Mouse (Mus musculus) intestine, postnatal 0 days (tissue): ENCODE measurements at regions not wholly inside any gene's neighbourhood (a gene's known extent, or its start where the extent isn't known, plus 50 kb on each side); places are given as distances from the start of the nearest gene placed in this dataset.
A peak's percentile ranks its signal among the peaks of the same experiment; 100 is the strongest.

Experiments
- ATAC-seq: fragments of 200-750 bp; cut with Nextera tagmentation; 2 replicates; pipeline ENCODE4 v1.8.0; 2017; ENCODE audit warnings: mild to moderate bottlenecking, moderate TSS enrichment, moderate library complexity
- H3K27ac ChIP-seq: fragments of 300-500 bp; sonication (generic); 2 replicates; pipeline ENCODE4 v1.5.1; 2014; ENCODE audit warnings: mild to moderate bottlenecking, low read depth, low read length, moderate library complexity
- H3K27me3 ChIP-seq: fragments of 300-500 bp; sonication (generic); replicated peaks from 2 replicates; pipeline ENCODE4 v1.6.1; 2014; ENCODE audit warnings: low read length, mixed read lengths; ENCODE audit not compliant: control insufficient read depth, insufficient read depth
- H3K36me3 ChIP-seq: fragments of 300-500 bp; sonication (generic); 2 replicates; pipeline ENCODE4 v1.6.1; 2014; ENCODE audit warnings: mild to moderate bottlenecking, moderate library complexity; ENCODE audit not compliant: control insufficient read depth, insufficient read depth
- H3K4me1 ChIP-seq: fragments of 300-500 bp; sonication (generic); replicated peaks from 2 replicates; pipeline ENCODE4 v1.6.1; 2014; ENCODE audit warnings: antibody characterized with exemption, low read length, mixed read lengths; ENCODE audit not compliant: control insufficient read depth, insufficient read depth
- H3K4me2 ChIP-seq: fragments of 300-500 bp; sonication (generic); replicated peaks from 2 replicates; pipeline ENCODE4 v1.6.1; 2014; ENCODE audit warnings: low read depth, mild to moderate bottlenecking, moderate library complexity
- H3K4me3 ChIP-seq: fragments of 300-500 bp; sonication (generic); 2 replicates; pipeline ENCODE4 v1.5.1; 2014; ENCODE audit warnings: low read depth, low read length
- H3K9ac ChIP-seq: fragments of 300-500 bp; sonication (generic); 2 replicates; pipeline ENCODE4 v1.6.1; 2014; ENCODE audit warnings: mild to moderate bottlenecking, low read depth, low read length
- H3K9me3 ChIP-seq: fragments of 300-500 bp; sonication (generic); 2 replicates; pipeline ENCODE4 v1.6.1; 2016; ENCODE audit warnings: mixed run types; ENCODE audit not compliant: control insufficient read depth
- CTCF ChIP-seq: sonication (generic); IDR thresholded peaks from 2 replicates; pipeline ENCODE4 v1.5.1; 2016; ENCODE audit warnings: low read depth, mild to moderate bottlenecking, control low read depth, antibody characterized with exemption, moderate library complexity
- WGBS: fragments of 180-500 bp; shearing (Covaris S2); extraction: QIAGEN DNeasy Blood & Tissue Kit; methylation state at CpG from one replicate; pipeline ENCODE4 v1.1.7; 2014; 5-methylcytosine and 5-hydroxymethylcytosine counted together

DNA sequence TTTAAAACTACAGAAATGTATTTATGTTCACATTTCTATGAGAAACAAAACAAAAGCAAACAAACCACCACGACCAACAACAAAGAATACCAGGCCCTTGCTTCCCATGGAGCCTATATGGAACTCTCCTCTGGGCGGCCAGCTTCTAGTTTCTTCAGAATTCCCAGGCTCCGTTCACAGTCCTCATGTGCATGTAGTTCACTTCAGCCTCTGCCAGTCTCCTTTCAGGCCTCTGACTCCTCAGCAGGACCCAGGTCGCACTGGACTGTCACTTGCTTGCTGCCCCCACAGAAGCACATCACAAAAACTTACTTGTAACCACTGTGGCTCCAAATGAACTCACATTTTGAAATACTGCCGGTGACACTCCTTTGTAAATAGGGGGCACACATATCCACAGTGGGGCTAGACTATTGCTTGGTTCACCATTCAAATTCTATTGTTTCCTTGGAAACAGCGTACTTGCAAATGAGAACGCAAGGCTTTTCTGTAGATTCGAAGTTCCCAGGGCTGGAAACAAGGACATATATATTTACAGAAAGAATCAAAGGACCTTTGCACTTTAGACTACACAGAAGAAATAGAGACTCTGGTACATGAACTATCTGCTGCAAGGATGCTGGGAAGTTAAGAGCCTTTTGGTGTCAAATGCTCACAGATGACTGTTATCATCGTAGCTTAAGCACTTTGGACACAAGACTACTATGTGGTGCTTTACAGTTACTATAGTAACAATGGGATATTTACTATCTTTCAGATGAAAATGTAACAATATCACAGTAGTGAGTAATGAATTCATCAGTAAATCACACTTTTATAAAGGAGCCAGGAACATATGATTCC lies 186.4 kb upstream of the Emcn start:
- WGBS, result 84% methylated on average over 9 of the region's 9 CpGs
- no peak overlapping the region for H3K27ac ChIP-seq
- TF ChIP-seq CTCF, result no peak
- no peak overlapping the region for H3K4me3 ChIP-seq
- H3K27me3 ChIP-seq, result no peaks in the 10 kb centered on the region
- no peaks in the 10 kb centered on the region for H3K9me3 ChIP-seq
- no peak overlapping the region for H3K9ac ChIP-seq
- H3K4me2 ChIP-seq, result no peak overlapping the region
- no peaks in the 10 kb centered on the region for H3K4me1 ChIP-seq
- no peak for ATAC-seq
- no peaks in the 10 kb centered on the region for H3K36me3 ChIP-seq

DNA sequence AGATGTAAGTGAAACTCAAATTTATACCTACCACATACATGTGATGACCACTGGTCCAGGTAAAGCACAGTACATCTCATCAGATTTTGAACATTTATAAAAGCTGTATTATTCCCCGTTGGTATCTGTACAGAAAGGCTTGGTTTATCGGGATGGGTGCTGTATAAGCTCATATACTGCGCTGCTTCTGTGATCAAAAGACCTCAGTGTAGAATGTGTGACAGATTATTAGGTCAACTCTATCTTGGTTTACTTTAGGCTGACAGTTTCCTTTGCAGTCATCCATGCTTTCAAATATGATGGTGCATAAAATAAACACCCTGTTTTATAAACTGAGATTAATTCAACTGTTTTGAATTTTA lies 185.8 kb upstream of the Emcn start:
- H3K9me3 ChIP-seq, result no peaks in the 10 kb centered on the region
- no peak for TF ChIP-seq CTCF
- WGBS, result 71% methylated on average over 3 of the region's 3 CpGs
- H3K4me3 ChIP-seq, result no peak overlapping the region
- no peaks in the 10 kb centered on the region for H3K27me3 ChIP-seq
- H3K4me2 ChIP-seq, result no peak overlapping the region
- ATAC-seq, result no peak
- H3K36me3 ChIP-seq, result no peaks in the 10 kb centered on the region
- H3K27ac ChIP-seq, result no peak overlapping the region
- H3K9ac ChIP-seq, result no peak overlapping the region
- no peaks in the 10 kb centered on the region for H3K4me1 ChIP-seq

DNA sequence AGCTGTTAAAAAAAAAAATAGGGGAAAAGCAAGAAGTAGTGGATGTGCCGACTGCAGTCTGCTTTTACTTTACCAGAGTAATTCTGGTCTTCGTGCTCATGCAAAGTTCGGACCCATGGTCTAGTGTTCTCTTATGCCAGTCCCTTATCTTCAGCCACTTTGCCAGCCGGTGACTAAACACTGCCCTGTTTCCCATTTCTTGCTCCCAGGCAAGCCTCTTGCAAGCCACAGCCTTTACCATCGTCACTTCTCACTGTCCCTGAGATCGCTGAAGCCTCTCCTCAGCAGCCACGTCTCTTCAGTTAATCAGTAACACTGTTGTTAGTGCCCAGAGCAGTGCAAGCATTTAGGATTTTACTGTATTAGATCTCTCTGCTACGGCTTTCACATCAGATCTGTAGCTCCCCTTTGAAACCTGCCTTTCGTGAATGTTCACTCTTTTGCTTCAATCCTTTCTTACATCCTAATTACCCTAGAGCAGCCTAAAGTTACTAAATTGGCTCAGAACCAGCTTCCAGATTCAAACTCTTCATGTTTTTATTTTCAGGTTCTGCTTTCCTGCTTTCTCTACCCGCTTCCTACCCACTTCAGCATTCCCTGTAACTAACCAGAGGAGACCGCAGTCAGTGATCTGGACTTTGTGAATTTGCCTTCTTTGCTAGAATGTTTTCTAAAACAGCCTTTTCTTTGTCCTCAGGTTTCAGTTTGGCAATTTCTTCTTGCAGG lies 184.5 kb upstream of the Emcn start:
- WGBS, result 46% methylated on average over 11 of the region's 11 CpGs
- no peak for ATAC-seq
- H3K4me2 ChIP-seq, result peak overlapping the region; percentile 53

GRCm38 (mm10) chr3:137189035-137189434 lies 151.8 kb upstream of the Emcn start:
- Histone ChIP-seq H3K27me3 (no peaks in the 10 kb centered on the region), H3K36me3 (no peaks in the 10 kb centered on the region), H3K9me3 (no peaks in the 10 kb centered on the region), H3K9ac (no peak overlapping the region), H3K4me2 (no peak overlapping the region), H3K27ac (no peak overlapping the region), H3K4me3 (no peak overlapping the region), H3K4me1 (no peaks in the 10 kb centered on the region)
- 91% methylated on average over 1 of the region's 1 CpGs for WGBS
- TF ChIP-seq CTCF, result no peak
- no peak for ATAC-seq

More for the DNA sequence above, 184.5 kb upstream of the Emcn start:
- Histone ChIP-seq H3K9me3 (no peaks in the 10 kb centered on the region), H3K27me3 (no peaks in the 10 kb centered on the region), H3K4me3 (no peak overlapping the region), H3K36me3 (no peaks in the 10 kb centered on the region), H3K4me1 (no peaks in the 10 kb centered on the region), H3K9ac (no peak overlapping the region), H3K27ac (no peak overlapping the region)
- TF ChIP-seq CTCF, result no peak

- Histone ChIP-seq H3K4me1 (no peaks in the 10 kb centered on the region), H3K4me2 (no peak overlapping the region), H3K27ac (no peak overlapping the region), H3K4me3 (no peak overlapping the region), H3K9me3 (no peaks in the 10 kb centered on the region), H3K27me3 (no peaks in the 10 kb centered on the region), H3K36me3 (no peaks in the 10 kb centered on the region), H3K9ac (no peak overlapping the region)
- TF ChIP-seq CTCF, result no peak
- ATAC-seq, result no peak
- 72% methylated on average over 5 of the region's 5 CpGs for WGBS
Measured at GRCm38 (mm10) chr3:137190489-137190888, 150.4 kb upstream of the Emcn start.

- Histone ChIP-seq H3K27ac (no peak overlapping the region), H3K36me3 (no peaks in the 10 kb centered on the region), H3K4me2 (no peak overlapping the region), H3K4me3 (no peak overlapping the region), H3K4me1 (no peaks in the 10 kb centered on the region), H3K9me3 (no peaks in the 10 kb centered on the region), H3K27me3 (no peaks in the 10 kb centered on the region), H3K9ac (no peak overlapping the region)
- no peak for TF ChIP-seq CTCF
- no peak for ATAC-seq
- 89% methylated on average over 4 of the region's 4 CpGs for WGBS
Measured at GRCm38 (mm10) chr3:137191009-137191408, 149.9 kb upstream of the Emcn start.
